Mouse (Mus musculus) myocyte (in vitro differentiated cells): ENCODE data around the gene F13a1. TPM values are rescaled to one million over a fixed set of nuclear protein-coding genes. Genes with fewer than 3 reads are reported as not detected.

ENCODE experiments used
- H3K27me3 ChIP-seq: one replicate; pipeline ENCODE4 v1.6.1; 2011; ENCODE audit not compliant: control insufficient read depth, insufficient read depth, insufficient read length
- H3K36me3 ChIP-seq: one replicate; pipeline ENCODE4 v1.6.1; 2011; ENCODE audit not compliant: control insufficient read depth, insufficient read depth
- H3K4me2 ChIP-seq: one replicate; pipeline ENCODE4 v1.6.1; 2011; ENCODE audit warnings: low read depth, control low read depth
- H3K4me3 ChIP-seq: one replicate; pipeline ENCODE4 v1.5.1; 2011; ENCODE audit warnings: mild to moderate bottlenecking, control low read depth, moderate library complexity
- H3K79me2 ChIP-seq: one replicate; pipeline ENCODE4 v1.6.1; 2011; ENCODE audit not compliant: control insufficient read depth, insufficient read depth
- H3ac ChIP-seq: one replicate; pipeline ENCODE4 v1.6.1; 2011; ENCODE audit not compliant: control insufficient read depth, insufficient read length
- CEBPB ChIP-seq: IDR thresholded peaks from 2 replicates; pipeline ENCODE4 v1.6.1; 2011; ENCODE audit warnings: mild to moderate bottlenecking, moderate library complexity; ENCODE audit not compliant: poor library complexity, insufficient read depth, severe bottlenecking
- E2F4 ChIP-seq: IDR thresholded peaks from one replicate; pipeline ENCODE4 v1.6.1; 2011; ENCODE audit warnings: mild to moderate bottlenecking, control low read depth, moderate library complexity; ENCODE audit not compliant: insufficient read depth
- MAX ChIP-seq: IDR thresholded peaks from one replicate; pipeline ENCODE4 v1.6.1; 2011; ENCODE audit warnings: low read depth, mild to moderate bottlenecking, control low read depth
- MYOD1 ChIP-seq, 3 experiments: IDR thresholded peaks; one replicate each; pipeline ENCODE4 v1.6.1; 2011; ENCODE audit warnings: control low read depth in 2 of 3, low read depth in 2 of 3, mild to moderate bottlenecking in 2 of 3, moderate library complexity in 1 of 3; ENCODE audit not compliant: insufficient read length in 2 of 3, control insufficient read depth in 1 of 3
- MYOG ChIP-seq, 3 experiments: IDR thresholded peaks; one replicate each; pipeline ENCODE4 v1.6.1; 2011; ENCODE audit warnings: control low read depth in 2 of 3, low read depth in 2 of 3, mild to moderate bottlenecking in 2 of 3; ENCODE audit not compliant: insufficient read length in 2 of 3, control insufficient read depth in 1 of 3, insufficient read depth in 1 of 3
- POLR2A ChIP-seq: IDR thresholded peaks from one replicate; pipeline ENCODE4 v1.6.1; 2011; ENCODE audit warnings: low read depth, mild to moderate bottlenecking, control low read depth, moderate library complexity; ENCODE audit not compliant: insufficient read length
- POLR2AphosphoS2 ChIP-seq: IDR thresholded peaks from one replicate; pipeline ENCODE4 v1.6.1; 2011; ENCODE audit warnings: low read depth, control low read depth; ENCODE audit not compliant: insufficient read length
- REST ChIP-seq: IDR thresholded peaks from one replicate; pipeline ENCODE4 v1.6.1; 2011; ENCODE audit warnings: mild to moderate bottlenecking, control low read depth, moderate library complexity; ENCODE audit not compliant: insufficient read depth, insufficient read length
- SRF ChIP-seq: IDR thresholded peaks from one replicate; pipeline ENCODE4 v1.6.1; 2011; ENCODE audit warnings: low read depth; ENCODE audit not compliant: control insufficient read depth, insufficient read length
- TCF12 ChIP-seq: IDR thresholded peaks from one replicate; pipeline ENCODE4 v1.6.1; 2011; ENCODE audit warnings: mild to moderate bottlenecking, control low read depth; ENCODE audit not compliant: poor library complexity, insufficient read depth, severe bottlenecking
- TCF3 ChIP-seq: IDR thresholded peaks from one replicate; pipeline ENCODE4 v1.6.1; 2011; ENCODE audit warnings: low read depth, control low read depth; ENCODE audit not compliant: insufficient read length
- USF1 ChIP-seq: IDR thresholded peaks from one replicate; pipeline ENCODE4 v1.6.1; 2011; ENCODE audit warnings: low read depth, mild to moderate bottlenecking, control low read depth, moderate library complexity
- polyA plus RNA-seq: library from polyadenylated mRNA; unstranded; fragments of >200 nt; fragmentation: generic; extraction: Trizol; gene quantifications from one replicate; pipeline ENCODE4 v1.2.1, GENCODE M21; 2012; ENCODE audit warnings: missing spikeins

F13a1 gene
- polyA plus RNA-seq, 1 experiment, result 0.22 TPM

DNA sequence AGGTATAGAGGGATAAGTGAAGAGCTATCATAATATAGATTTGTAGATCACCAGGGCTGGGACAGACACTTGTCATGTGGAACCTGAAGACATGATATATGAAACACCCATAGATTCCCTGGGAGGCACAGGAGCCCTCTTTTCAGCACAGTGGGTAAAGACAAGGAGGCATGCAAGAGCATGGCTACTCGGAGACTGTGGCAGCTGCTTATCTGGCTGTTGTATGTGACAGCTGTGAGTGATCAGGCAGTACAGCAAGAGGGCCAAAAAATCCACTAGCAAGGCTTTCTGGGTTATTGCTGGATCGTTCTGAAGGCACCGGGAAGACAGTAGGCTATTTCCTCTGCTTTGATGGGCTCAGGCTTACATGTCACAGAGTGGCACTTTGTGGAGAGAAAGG, 149.0 kb downstream of the F13a1 start:
- Histone ChIP-seq H3K4me3 (no peak overlapping the region), H3K27me3 (peaks cover 5% of the 10 kb centered on the region), H3ac (no peak overlapping the region), H3K79me2 (no peaks in the 10 kb centered on the region), H3K36me3 (no peaks in the 10 kb centered on the region), H3K4me2 (peak overlapping the region; percentile 28)
- TF ChIP-seq CEBPB (no peak), TCF12 (no peak), MYOG (IDR thresholded peaks at IDR 0.05; ENCODE audit: control insufficient read depth in 1 of 3, insufficient read depth in 1 of 3, insufficient read length in 2 of 3, low read depth in 2 of 3) (peak; percentile 61 to 89 (median 83)), MYOD1 (IDR thresholded peaks at IDR 0.05; ENCODE audit: control insufficient read depth in 1 of 3, insufficient read length in 2 of 3, low read depth in 2 of 3) (peak; percentile 33 to 88 (median 83)), TCF3 (no peak), SRF (no peak), POLR2AphosphoS2 (no peak), REST (no peak), E2F4 (no peak), POLR2A (no peak), MAX (no peak), USF1 (no peak)

DNA sequence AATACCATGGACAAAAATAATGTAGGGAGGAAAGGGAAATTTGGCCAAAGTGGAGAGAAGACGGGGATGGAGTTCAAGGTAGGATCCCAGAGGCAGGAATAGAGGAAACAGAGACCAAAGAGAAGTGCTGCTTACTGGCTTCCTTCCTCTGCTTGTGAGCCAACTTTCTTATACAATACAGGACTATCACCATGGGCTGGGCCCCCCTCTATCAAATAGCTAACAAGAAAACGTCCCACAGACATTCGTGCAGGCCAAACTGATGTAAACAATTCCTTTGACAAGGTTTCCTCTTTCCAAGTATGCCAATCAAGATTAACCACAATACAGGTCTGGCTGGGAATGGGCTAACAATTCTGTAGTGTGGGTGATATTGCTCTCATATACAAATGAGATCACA, 154.0 kb downstream of the F13a1 start:
- Histone ChIP-seq H3K4me2 (no peak overlapping the region), H3ac (no peak overlapping the region), H3K4me3 (no peak overlapping the region), H3K79me2 (no peaks in the 10 kb centered on the region), H3K27me3 (no peaks in the 10 kb centered on the region), H3K36me3 (no peaks in the 10 kb centered on the region)
- TF ChIP-seq MAX (no peak), MYOG (IDR thresholded peaks at IDR 0.05; ENCODE audit: control insufficient read depth in 1 of 3, insufficient read depth in 1 of 3, insufficient read length in 2 of 3, low read depth in 2 of 3) (no peak), TCF3 (no peak), TCF12 (no peak), REST (no peak), POLR2AphosphoS2 (no peak)

- no peak overlapping the region for H3K4me3 ChIP-seq
- no peak overlapping the region for H3K4me2 ChIP-seq
- TF ChIP-seq REST, result no peak
- TF ChIP-seq USF1, result no peak
- no peaks in the 10 kb centered on the region for H3K36me3 ChIP-seq
- H3K79me2 ChIP-seq, result no peaks in the 10 kb centered on the region
- no peaks in the 10 kb centered on the region for H3K27me3 ChIP-seq
- H3ac ChIP-seq, result no peak overlapping the region
Measured at GRCm38 (mm10) chr13:36893762-36894161, 156.3 kb downstream of the F13a1 start.

GRCm38 (mm10) chr13:36892216-36892615, 157.8 kb downstream of the F13a1 start:
- TF ChIP-seq MYOG (IDR thresholded peaks at IDR 0.05; ENCODE audit: control insufficient read depth in 1 of 3, insufficient read depth in 1 of 3, insufficient read length in 2 of 3, low read depth in 2 of 3) (no peak), USF1 (no peak), TCF3 (no peak), MAX (no peak), MYOD1 (IDR thresholded peaks at IDR 0.05; ENCODE audit: control insufficient read depth in 1 of 3, insufficient read length in 2 of 3, low read depth in 2 of 3) (no peak), POLR2AphosphoS2 (no peak)
- Histone ChIP-seq H3K79me2 (no peaks in the 10 kb centered on the region), H3K4me3 (no peak overlapping the region), H3K27me3 (no peaks in the 10 kb centered on the region), H3ac (no peak overlapping the region), H3K36me3 (no peaks in the 10 kb centered on the region), H3K4me2 (no peak overlapping the region)

- H3ac ChIP-seq, result no peak overlapping the region
- H3K36me3 ChIP-seq, result no peaks in the 10 kb centered on the region
- no peaks in the 10 kb centered on the region for H3K79me2 ChIP-seq
- no peaks in the 10 kb centered on the region for H3K27me3 ChIP-seq
- TF ChIP-seq MYOG (IDR thresholded peaks at IDR 0.05; ENCODE audit: control insufficient read depth in 1 of 3, insufficient read depth in 1 of 3, insufficient read length in 2 of 3, low read depth in 2 of 3) (no peak), MYOD1 (IDR thresholded peaks at IDR 0.05; ENCODE audit: control insufficient read depth in 1 of 3, insufficient read length in 2 of 3, low read depth in 2 of 3) (no peak), POLR2AphosphoS2 (no peak), REST (no peak)
- H3K4me2 ChIP-seq, result no peak overlapping the region
- no peak overlapping the region for H3K4me3 ChIP-seq
Measured at GRCm38 (mm10) chr13:36885973-36886372, 164.1 kb downstream of the F13a1 start.

- H3K79me2 ChIP-seq, result no peaks in the 10 kb centered on the region
Measured at GRCm38 (mm10) chr13:36839111-36839510, 210.9 kb downstream of the F13a1 start.

More at GRCm38 (mm10) chr13:36839111-36839510, 210.9 kb downstream of the F13a1 start:
- no peak overlapping the region for H3K4me2 ChIP-seq
- TF ChIP-seq SRF (no peak), CEBPB (no peak), POLR2A (no peak), TCF3 (no peak), MYOD1 (IDR thresholded peaks at IDR 0.05; ENCODE audit: control insufficient read depth in 1 of 3, insufficient read length in 2 of 3, low read depth in 2 of 3) (no peak), REST (no peak), MYOG (IDR thresholded peaks at IDR 0.05; ENCODE audit: control insufficient read depth in 1 of 3, insufficient read depth in 1 of 3, insufficient read length in 2 of 3, low read depth in 2 of 3) (no peak), TCF12 (no peak), USF1 (no peak), POLR2AphosphoS2 (no peak), MAX (no peak), E2F4 (no peak)
- no peaks in the 10 kb centered on the region for H3K27me3 ChIP-seq
- no peak overlapping the region for H3ac ChIP-seq
- no peak overlapping the region for H3K4me3 ChIP-seq
- H3K36me3 ChIP-seq, result no peaks in the 10 kb centered on the region
